Mouse (Mus musculus) stomach, postnatal 0 days (tissue): ENCODE measurements around the gene Mx1. TPM values are rescaled to one million over a fixed set of nuclear protein-coding genes. Genes with fewer than 3 reads are reported as not detected.

Experiments used
- ATAC-seq: fragments of 200-750 bp; cut with Nextera tagmentation; 2 replicates; pipeline ENCODE4 v1.8.0; 2017; ENCODE audit not compliant: low FRiP score, low TSS enrichment
- DNase-seq: peaks from one replicate; pipeline ENCODE4 v3.0.0-alpha.2; 2016; ENCODE audit warnings: low spot score
- H3K27ac ChIP-seq: fragments of 300-500 bp; sonication (generic); replicated peaks from 2 replicates; pipeline ENCODE4 v1.5.1; 2014; ENCODE audit warnings: mild to moderate bottlenecking, control low read depth
- H3K27me3 ChIP-seq: fragments of 300-500 bp; sonication (generic); 2 replicates; pipeline ENCODE4 v1.6.1; 2014; ENCODE audit warnings: low read length; ENCODE audit not compliant: control insufficient read depth, insufficient read depth
- H3K36me3 ChIP-seq: fragments of 300-500 bp; sonication (generic); 2 replicates; pipeline ENCODE4 v1.6.1; 2014; ENCODE audit warnings: low read length, mixed read lengths; ENCODE audit not compliant: control insufficient read depth, insufficient read depth
- H3K4me1 ChIP-seq: fragments of 300-500 bp; sonication (generic); replicated peaks from 2 replicates; pipeline ENCODE4 v1.6.1; 2014; ENCODE audit warnings: antibody characterized with exemption; ENCODE audit not compliant: control insufficient read depth, insufficient read depth
- H3K4me2 ChIP-seq: fragments of 300-500 bp; sonication (generic); replicated peaks from 2 replicates; pipeline ENCODE4 v1.6.1; 2014; ENCODE audit warnings: low read depth, mild to moderate bottlenecking, control low read depth, moderate library complexity
- H3K4me3 ChIP-seq: fragments of 300-500 bp; sonication (generic); 2 replicates; pipeline ENCODE4 v1.5.1; 2014; ENCODE audit warnings: low read depth, low read length, control low read depth
- H3K9ac ChIP-seq: fragments of 300-500 bp; sonication (generic); 2 replicates; pipeline ENCODE4 v1.6.1; 2014; ENCODE audit warnings: mild to moderate bottlenecking, low read length, control low read depth, mixed read lengths
- H3K9me3 ChIP-seq: fragments of 300-500 bp; sonication (generic); 2 replicates; pipeline ENCODE4 v1.6.1; 2016; ENCODE audit warnings: low read length; ENCODE audit not compliant: control insufficient read depth
- CTCF ChIP-seq: IDR thresholded peaks from 2 replicates; pipeline ENCODE4 v1.5.1; 2016; ENCODE audit warnings: antibody characterized with exemption, low read depth, mild to moderate bottlenecking, moderate library complexity
- EP300 ChIP-seq: optimal IDR thresholded peaks from 2 replicates; pipeline ENCODE3; 2016; ENCODE audit warnings: antibody characterized with exemption
- WGBS: fragments of 180-500 bp; shearing (Covaris S2); extraction: QIAGEN DNeasy Blood & Tissue Kit; methylation state at CpG from one replicate; pipeline ENCODE4 v1.1.7; 2014; 5-methylcytosine and 5-hydroxymethylcytosine counted together
- polyA plus RNA-seq: library from polyadenylated mRNA; unstranded; fragments of >200 nt; fragmentation: Nextera tagmentation; extraction: Ambion mirVana; gene quantifications from 2 replicates; pipeline ENCODE4 v1.2.1, GENCODE M21; 2015

The Mx1 gene
- polyA plus RNA-seq, 1 experiment from 2014 or later = 0.42 TPM

- Histone ChIP-seq H3K9me3 (no peaks in the 10 kb centered on the region), H3K4me2 (peak overlapping the region; percentile 36), H3K27ac (peak overlapping the region; percentile 67), H3K36me3 (no peaks in the 10 kb centered on the region), H3K9ac (0 out of 2 replicates have a peak overlapping the region, but pooled peaks have one; percentile 19), H3K4me3 (peak overlapping the region; percentile 3; the same call in 1 of the 2 replicates), H3K27me3 (no peaks in the 10 kb centered on the region), H3K4me1 (no peaks in the 10 kb centered on the region)
- DNase-seq = peak; percentile 34
- ATAC-seq = no peak
- 79% methylated on average over 3 of the region's 3 CpGs for WGBS
- no peak for TF ChIP-seq CTCF
- no peak for TF ChIP-seq EP300
These were observed 41.1 kb upstream of the Mx1 start for GRCm38 (mm10) chr16:97503849-97504248.

DNA sequence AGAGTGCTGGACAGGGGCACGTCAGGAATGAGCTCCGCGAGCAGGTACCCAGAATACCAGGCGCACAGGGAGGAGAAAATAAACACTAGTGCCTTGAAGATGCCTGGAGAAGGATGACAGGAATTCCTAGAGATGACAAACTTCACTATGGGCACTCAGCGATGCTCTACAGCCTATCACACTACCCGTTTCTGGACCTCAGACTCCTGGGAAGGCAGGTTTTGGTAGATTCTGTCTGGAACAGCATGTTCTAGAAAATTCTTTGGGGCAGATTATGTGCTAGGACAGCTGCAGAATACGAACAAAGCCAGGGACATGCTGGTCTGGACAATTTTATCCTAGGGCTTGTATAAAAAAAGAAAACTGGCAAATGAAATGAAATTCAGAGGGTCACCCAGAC, 38.2 kb upstream of the Mx1 start:
- Histone ChIP-seq H3K4me3 (no peak overlapping the region), H3K9ac (no peak overlapping the region), H3K4me2 (no peak overlapping the region), H3K27me3 (no peaks in the 10 kb centered on the region), H3K36me3 (no peaks in the 10 kb centered on the region), H3K9me3 (no peaks in the 10 kb centered on the region), H3K4me1 (no peaks in the 10 kb centered on the region), H3K27ac (no peak overlapping the region)
- WGBS = 69% methylated on average over 7 of the region's 7 CpGs
- DNase-seq = no peak
- ATAC-seq = no peak
- TF ChIP-seq EP300 (no peak), CTCF (no peak)

DNA sequence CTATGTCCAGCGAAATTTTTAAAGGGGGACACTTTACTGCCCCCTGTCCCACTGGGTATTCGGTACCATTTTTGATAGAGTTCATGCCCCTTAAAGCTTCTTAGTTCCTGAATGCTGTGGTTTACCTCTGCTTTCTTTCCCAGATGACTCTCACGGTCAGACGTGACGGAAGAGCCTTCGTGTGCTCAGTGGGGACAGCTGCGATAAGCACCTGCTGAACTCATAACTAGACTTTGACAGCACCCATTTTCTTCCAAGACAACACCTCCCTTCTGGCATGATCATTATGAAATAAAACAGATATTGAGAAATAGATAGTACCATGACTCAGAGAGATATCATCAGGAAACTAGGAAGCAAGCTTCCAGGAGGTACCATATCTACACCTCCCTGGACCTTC, 36.7 kb upstream of the Mx1 start:
- H3K36me3 ChIP-seq = no peaks in the 10 kb centered on the region
- H3K9ac ChIP-seq = no peak overlapping the region
- TF ChIP-seq EP300 (no peak), CTCF (no peak)
- H3K4me2 ChIP-seq = no peak overlapping the region
- WGBS = 83% methylated on average over 7 of the region's 7 CpGs
- ATAC-seq = no peak
- no peaks in the 10 kb centered on the region for H3K9me3 ChIP-seq
- no peaks in the 10 kb centered on the region for H3K27me3 ChIP-seq
- no peak overlapping the region for H3K4me3 ChIP-seq
- no peaks in the 10 kb centered on the region for H3K4me1 ChIP-seq
- DNase-seq = no peak
- peak overlapping the region; percentile 24; the same call in 1 of the 2 replicates for H3K27ac ChIP-seq

DNA sequence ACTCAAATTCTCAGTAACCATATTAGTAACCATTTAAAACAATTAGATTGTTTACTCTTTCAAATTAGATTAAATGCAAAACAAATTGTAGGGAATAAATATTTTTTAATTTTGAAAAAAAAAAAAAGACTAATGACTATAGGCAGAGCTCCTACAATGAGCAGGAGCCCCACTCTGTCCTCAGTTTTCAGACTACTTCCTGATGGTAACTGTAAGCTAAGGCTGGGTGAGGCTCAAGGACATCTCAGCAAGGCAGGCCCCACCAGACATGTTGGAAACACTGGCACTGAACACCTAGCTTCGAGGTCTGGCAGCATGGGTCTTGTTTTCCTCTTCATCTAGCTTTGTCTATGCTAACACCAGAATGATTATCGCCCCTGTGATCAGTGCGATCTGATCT, 35.4 kb upstream of the Mx1 start:
- DNase-seq = no peak
- H3K9ac ChIP-seq = no peak overlapping the region
- H3K4me3 ChIP-seq = no peak overlapping the region
- no peaks in the 10 kb centered on the region for H3K36me3 ChIP-seq
- no peaks in the 10 kb centered on the region for H3K9me3 ChIP-seq
- no peaks in the 10 kb centered on the region for H3K4me1 ChIP-seq
- WGBS = 94% methylated on average over 3 of the region's 3 CpGs
- TF ChIP-seq EP300 = no peak
- TF ChIP-seq CTCF = no peak
- no peaks in the 10 kb centered on the region for H3K27me3 ChIP-seq
- ATAC-seq = no peak
- peak overlapping the region; percentile 45; the same call in 1 of the 2 replicates for H3K27ac ChIP-seq
- no peak overlapping the region for H3K4me2 ChIP-seq

- DNase-seq (peak; percentile 87), ATAC-seq (peak; percentile 77)
- TF ChIP-seq CTCF = no peak
- H3K4me2 ChIP-seq = no peak overlapping the region
- H3K27ac ChIP-seq = 0 out of 2 replicates have a peak overlapping the region, but pooled peaks have one; percentile 13
- WGBS = 41% methylated on average over 5 of the region's 5 CpGs
- no peaks in the 10 kb centered on the region for H3K4me1 ChIP-seq
- no peaks in the 10 kb centered on the region for H3K36me3 ChIP-seq
- H3K9ac ChIP-seq = no peak overlapping the region
- no peaks in the 10 kb centered on the region for H3K9me3 ChIP-seq
- no peaks in the 10 kb centered on the region for H3K27me3 ChIP-seq
- H3K4me3 ChIP-seq = no peak overlapping the region
These were observed 35.0 kb upstream of the Mx1 start for GRCm38 (mm10) chr16:97497682-97498081.

DNA sequence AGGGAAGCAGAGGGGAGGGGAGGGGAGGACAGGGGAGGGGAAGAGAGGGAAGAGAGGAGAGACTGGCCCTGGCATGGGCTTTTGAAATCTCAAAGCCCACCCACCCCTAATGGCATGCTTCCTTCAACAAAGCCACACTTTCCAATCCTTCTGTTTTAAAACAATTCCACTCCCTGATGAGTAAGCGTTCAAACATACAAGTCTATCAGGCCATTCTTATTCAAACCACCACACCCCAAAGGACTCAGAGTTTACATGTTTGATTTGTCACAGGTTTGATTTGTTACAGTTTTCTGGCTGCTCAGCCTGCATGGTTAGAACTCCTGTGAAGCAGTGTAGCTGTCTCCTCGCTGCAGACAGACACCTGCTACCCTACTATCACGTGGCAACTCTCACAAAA, 33.3 kb upstream of the Mx1 start:
- DNase-seq (peak; percentile 25), ATAC-seq (peak; percentile 65)
- H3K27ac ChIP-seq = peak overlapping the region; percentile 76
- H3K4me1 ChIP-seq = no peaks in the 10 kb centered on the region
- WGBS = 17% methylated on average over 3 of the region's 3 CpGs
- H3K4me3 ChIP-seq = no peak overlapping the region
- no peaks in the 10 kb centered on the region for H3K9me3 ChIP-seq
- H3K27me3 ChIP-seq = no peaks in the 10 kb centered on the region
- H3K9ac ChIP-seq = no peak overlapping the region
- no peak overlapping the region for H3K4me2 ChIP-seq
- TF ChIP-seq CTCF (no peak), EP300 (no peak)
- no peaks in the 10 kb centered on the region for H3K36me3 ChIP-seq
